Mouse (Mus musculus): ENCODE results near the gene Pik3r5. TPM values are rescaled to one million over a fixed set of nuclear protein-coding genes. Genes with fewer than 3 reads are reported as not detected.

The Pik3r5 gene
- total and polyA plus RNA-seq, 3 experiments, result 3.2 to 5.7 TPM; not detected in 1

DNA sequence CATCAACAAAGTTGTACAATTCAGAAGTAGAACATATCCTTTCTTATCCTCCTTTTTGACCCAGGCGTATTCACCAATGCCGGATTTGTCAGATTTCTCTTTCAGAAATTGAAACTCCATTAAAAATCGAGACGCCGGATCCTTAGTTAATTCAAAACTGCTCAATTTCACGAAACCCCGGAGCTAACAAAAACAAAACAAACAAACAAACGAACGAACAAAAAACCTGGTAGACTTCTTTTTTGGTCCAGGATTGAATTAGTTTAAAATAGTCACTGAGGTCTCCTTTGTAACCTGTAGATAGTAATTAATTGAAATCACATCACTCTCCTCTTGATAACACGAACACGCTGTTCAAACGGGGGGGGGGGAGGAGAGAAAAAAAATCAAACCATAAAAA lies 47.8 kb upstream of the Pik3r5 start:
- peaks cover 0 to 3% of the 10 kb centered on the region in 2 experiments; a peak in 2 of 4 replicates for H3K27me3 ChIP-seq (ENCODE audit: control insufficient read depth in 1 of 2, insufficient read depth in 2 of 2, low read length in 2 of 2)
- TF ChIP-seq RCOR1 (IDR thresholded peaks at IDR 0.05; ENCODE audit: low read depth, low read length) (no peak), KAT2A (conservative IDR thresholded peaks at IDR 0.05; ENCODE audit: low read depth, low read length) (no peak), USF1 (IDR thresholded peaks at IDR 0.05; ENCODE audit: low read depth, low read length) (no peak), CHD2 (IDR thresholded peaks at IDR 0.05; ENCODE audit: low read length) (no peak), RAD21 (IDR thresholded peaks at IDR 0.05; ENCODE audit: low read depth, low read length) (no peak), GATA1 (IDR thresholded peaks at IDR 0.05; ENCODE audit: low read depth, low read length) (no peak), JUND (IDR thresholded peaks at IDR 0.05; ENCODE audit: low read depth, low read length) (no peak), USF2 (IDR thresholded peaks at IDR 0.05; ENCODE audit: borderline replicate concordance in 1 of 2, insufficient read depth in 1 of 2, low read depth in 1 of 2, low read length in 2 of 2) (no peak), NRF1 (IDR thresholded peaks at IDR 0.05; ENCODE audit: insufficient read depth, low read depth, low read length, poor library complexity, severe bottlenecking) (no peak), BHLHE40 (IDR thresholded peaks at IDR 0.05; ENCODE audit: borderline replicate concordance, low read depth, low read length) (no peak), MAFK (IDR thresholded peaks at IDR 0.05; ENCODE audit: borderline replicate concordance, low read depth, low read length) (no peak), CHD1 (IDR thresholded peaks at IDR 0.05; ENCODE audit: low read depth, low read length) (no peak), SIN3A (IDR thresholded peaks at IDR 0.05; ENCODE audit: low read length) (no peak)
- no peak overlapping the region for H3K4me3 ChIP-seq (ENCODE audit: control insufficient read depth in 1 of 2, insufficient read depth in 1 of 2, low read depth in 2 of 2, low read length in 2 of 2)
- no peaks in the 10 kb centered on the region for H3K36me3 ChIP-seq (ENCODE audit: control insufficient read depth in 1 of 2, insufficient read depth in 2 of 2, low read length in 2 of 2)
- H3K27ac ChIP-seq (ENCODE audit: control insufficient read depth, low read depth, low read length), result no peak overlapping the region
- DNase-seq (ENCODE audit: low read depth, low spot score), result no peak
- no peaks in the 10 kb centered on the region for H3K4me1 ChIP-seq (ENCODE audit: control insufficient read depth in 1 of 2, insufficient read depth in 2 of 2, low read length in 2 of 2)
- no peak overlapping the region for H3K9ac ChIP-seq (ENCODE audit: control insufficient read depth, low read depth, low read length, poor library complexity, severe bottlenecking)
- H3K79me2 ChIP-seq (ENCODE audit: control insufficient read depth, insufficient read depth, low read length, poor library complexity), result no peaks in the 10 kb centered on the region; the same call in 1 of the 2 replicates
- H3K9me3 ChIP-seq (replicated peaks; ENCODE audit: insufficient read depth, low read length), result no peaks in the 10 kb centered on the region

DNA sequence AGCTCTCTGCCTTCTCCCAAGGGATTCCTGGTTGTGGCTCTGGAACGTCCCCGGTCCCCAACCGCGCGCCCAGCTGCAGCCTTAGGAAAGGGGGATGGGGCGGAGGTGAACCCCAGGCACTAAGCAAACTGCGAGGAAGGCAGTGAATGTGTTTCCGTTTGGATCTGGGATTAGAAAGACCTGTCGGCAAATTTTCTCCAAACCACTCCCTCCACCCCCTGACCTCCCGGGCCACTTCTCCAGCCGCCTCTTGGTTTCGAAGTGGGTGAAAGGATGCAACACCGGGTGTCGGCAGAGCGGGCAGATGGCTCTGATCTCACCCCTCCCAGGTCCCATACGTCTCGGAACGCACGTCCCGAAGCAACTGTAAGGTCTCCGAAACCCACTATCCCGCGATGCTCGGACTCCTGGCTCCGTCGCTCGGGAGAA lies 47.3 kb upstream of the Pik3r5 start:
- Histone ChIP-seq H3K27ac (ENCODE audit: control insufficient read depth, low read depth, low read length) (no peak overlapping the region), H3K36me3 (ENCODE audit: control insufficient read depth in 1 of 2, insufficient read depth in 2 of 2, low read length in 2 of 2) (no peaks in the 10 kb centered on the region), H3K4me1 (ENCODE audit: control insufficient read depth in 1 of 2, insufficient read depth in 2 of 2, low read length in 2 of 2) (no peaks in the 10 kb centered on the region), H3K9me3 (replicated peaks; ENCODE audit: insufficient read depth, low read length) (no peaks in the 10 kb centered on the region), H3K79me2 (ENCODE audit: control insufficient read depth, insufficient read depth, low read length, poor library complexity) (no peaks in the 10 kb centered on the region; the same call in 1 of the 2 replicates), H3K27me3 (ENCODE audit: control insufficient read depth in 1 of 2, insufficient read depth in 2 of 2, low read length in 2 of 2) (peaks cover 0 to 3% of the 10 kb centered on the region in 2 experiments; a peak in 2 of 4 replicates), H3K9ac (ENCODE audit: control insufficient read depth, low read depth, low read length, poor library complexity, severe bottlenecking) (no peak overlapping the region), H3K4me3 (ENCODE audit: control insufficient read depth in 1 of 2, insufficient read depth in 1 of 2, low read depth in 2 of 2, low read length in 2 of 2) (no peak overlapping the region)
- no peak for DNase-seq (ENCODE audit: low read depth, low spot score)
- TF ChIP-seq UBTF (IDR thresholded peaks at IDR 0.05; ENCODE audit: borderline replicate concordance, insufficient read depth, low read depth, low read length), result no peak
- TF ChIP-seq JUND (IDR thresholded peaks at IDR 0.05; ENCODE audit: low read depth, low read length), result no peak
- TF ChIP-seq TCF12 (IDR thresholded peaks at IDR 0.05; ENCODE audit: low read depth, low read length), result no peak
- TF ChIP-seq MAZ (IDR thresholded peaks at IDR 0.05; ENCODE audit: low read depth, low read length), result no peak
- TF ChIP-seq RAD21 (IDR thresholded peaks at IDR 0.05; ENCODE audit: low read depth, low read length), result no peak
- TF ChIP-seq NRF1 (IDR thresholded peaks at IDR 0.05; ENCODE audit: insufficient read depth, low read depth, low read length, poor library complexity, severe bottlenecking), result no peak
- no peak for TF ChIP-seq NELFE (IDR thresholded peaks at IDR 0.05; ENCODE audit: low read depth, low read length)
- TF ChIP-seq CHD1 (IDR thresholded peaks at IDR 0.05; ENCODE audit: low read depth, low read length), result no peak
- no peak for TF ChIP-seq SIN3A (IDR thresholded peaks at IDR 0.05; ENCODE audit: low read length)
- no peak for TF ChIP-seq POLR2AphosphoS2 (IDR thresholded peaks at IDR 0.05; ENCODE audit: low read length)
- no peak for TF ChIP-seq E2F4 (IDR thresholded peaks at IDR 0.05; ENCODE audit: borderline replicate concordance, low read depth, low read length)
- TF ChIP-seq MEF2A (IDR thresholded peaks at IDR 0.05; ENCODE audit: extremely low read depth, insufficient replicate concordance, low read depth, low read length, poor library complexity, severe bottlenecking), result no peak
